ENCODE assay signal across 8 mouse cellular contexts in the genomic region with DNA sequence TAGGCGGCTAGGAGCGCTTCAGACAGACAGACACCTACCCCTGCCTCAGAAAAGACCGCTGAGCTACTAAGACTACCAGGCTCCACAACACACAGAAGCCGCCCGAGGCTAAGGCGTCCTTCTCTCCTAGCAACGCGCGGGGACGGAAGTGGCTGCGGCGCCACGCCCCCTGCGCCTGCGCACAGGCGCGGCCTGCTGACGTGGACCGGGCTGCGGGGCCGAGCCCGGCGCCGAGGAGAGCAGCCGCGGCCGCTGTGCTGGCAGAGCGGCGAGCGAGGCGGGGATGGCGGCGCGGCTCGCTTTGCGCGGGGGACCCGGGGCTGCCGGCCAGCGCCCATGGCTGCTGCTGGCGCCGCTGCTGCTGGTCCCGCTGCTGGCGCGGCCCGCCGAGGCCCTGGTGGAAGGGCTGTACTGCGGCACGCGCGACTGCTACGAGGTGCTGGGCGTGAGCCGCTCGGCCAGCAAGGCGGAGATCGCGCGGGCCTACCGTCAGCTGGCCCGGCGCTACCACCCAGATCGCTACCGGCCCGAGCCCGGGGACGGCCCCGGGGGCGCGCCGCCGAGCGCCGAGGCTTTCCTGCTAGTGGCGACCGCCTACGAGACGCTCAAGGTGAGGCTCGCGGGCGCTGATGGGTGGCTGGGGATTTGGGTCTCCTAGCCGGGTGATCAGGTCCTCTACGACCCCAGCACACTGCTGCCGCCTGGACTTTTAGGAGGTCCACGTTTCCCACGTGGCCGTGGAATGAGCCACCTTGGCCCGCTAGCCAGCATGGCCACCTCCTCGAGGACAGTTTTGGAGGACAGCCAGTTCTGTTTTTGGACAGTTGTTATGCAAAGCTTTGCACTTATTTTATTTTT. TPM values are rescaled to one million over a fixed set of nuclear protein-coding genes. Genes with fewer than 3 reads are reported as not detected.
DNase-seq lines count a peak whose midpoint lies in the region; ATAC-seq lines count a peak whose summit lies in the region.

A gene (plus strand): TSS at position 263 of the 858 bp plus-strand sequence.

- H3K4me2 ChIP-seq in hindbrain, embryonic 16.5 days (ENCODE audit: low read length) = peak within 1 kb of the TSS; percentile 70

- DNase-seq in ZHBTc4 (ENCODE audit: low read depth, low spot score) = peak; percentile 96
- peak; percentile 79 to 89 for DNase-seq in cerebellum, postnatal 4 days (ENCODE audit: low spot score in 2 of 2)
- peak; percentile 91 for DNase-seq in gastrocnemius, adult 18-20 months (ENCODE audit: low spot score)
- peak; percentile 90 to 94 for DNase-seq in left cerebral cortex, adult 18-20 months (ENCODE audit: low spot score in 2 of 2)
- peak; percentile 92 to 95 for DNase-seq in lung, postnatal 4 days
- peak; percentile 96 for DNase-seq in retina, postnatal 1 day
- DNase-seq in thymus, postnatal 4 days = peak; percentile 94

- no peaks in the 10 kb centered on the region for H3K27me3 ChIP-seq in hindbrain, embryonic 16.5 days (replicated peaks; ENCODE audit: control insufficient read depth, insufficient read depth, low read length)

- H3K4me3 ChIP-seq in hindbrain, embryonic 16.5 days (ENCODE audit: low read length) = peak within 1 kb of the TSS; percentile 95

- ATAC-seq in hindbrain, embryonic 16.5 days = peak; percentile 99

- peaks cover 16% of the 10 kb centered on the region for H3K4me1 ChIP-seq in hindbrain, embryonic 16.5 days (ENCODE audit: control insufficient read depth, insufficient read depth, low read depth, low read length)

- H3K36me3 ChIP-seq in hindbrain, embryonic 16.5 days (ENCODE audit: control insufficient read depth, insufficient read depth, low read length) = no peaks in the 10 kb centered on the region

- whole genome bisulfite sequencing in hindbrain, embryonic 16.5 days = under 1% methylated on average over 36 of the region's 89 CpGs

- H3K27ac ChIP-seq in hindbrain, embryonic 16.5 days (ENCODE audit: low read depth, low read length) = peak within 1 kb of the TSS; percentile 93

- H3K9ac ChIP-seq in hindbrain, embryonic 16.5 days (ENCODE audit: low read depth, low read length) = peak within 1 kb of the TSS; percentile 96

- no peaks in the 10 kb centered on the region for H3K9me3 ChIP-seq in hindbrain, embryonic 16.5 days (ENCODE audit: control insufficient read depth, low read length)

RNA-seq across cellular contexts. Expression of the gene that starts here (rescaled TPM):
- total RNA-seq in gastrocnemius, adult 18-20 months (2021) = not detected
- 7.2 and 8.4 TPM in 2 replicates for polyA plus RNA-seq in hindbrain, embryonic 16.5 days (2015; fragmentation: Nextera tagmentation; extraction: Ambion mirVana)
- 1 to 10 TPM; 1.7 to 3.3 TPM for total RNA-seq in left cerebral cortex, adult 18-20 months (2021)

Comparison
In these comparisons a context has a peak if more than half of its experiments do, and no peak if none do; other contexts are left out.
1. Peak in every context shown above with its lines: DNase-seq, ATAC-seq, H3K4me3 ChIP-seq and H3K27ac ChIP-seq.
2. Peak in DNase-seq in gastrocnemius, adult 18-20 months; RNA of the gene not detected or under 1 TPM.